Mouse (Mus musculus) C2C12 (cell line): ENCODE results near the gene Chd6.

Source experiments
- CEBPB ChIP-seq: IDR thresholded peaks from one replicate; pipeline ENCODE4 v1.6.1; 2011; ENCODE audit warnings: low read depth, mild to moderate bottlenecking, control low read depth, moderate library complexity
- CTCF ChIP-seq: IDR thresholded peaks from one replicate; pipeline ENCODE4 v1.5.1; 2011; ENCODE audit not compliant: control insufficient read depth, insufficient read depth, insufficient read length
- FOSL1 ChIP-seq: IDR thresholded peaks from one replicate; pipeline ENCODE4 v1.8.0; 2011; ENCODE audit warnings: mild to moderate bottlenecking, low read length; ENCODE audit not compliant: poor library complexity, insufficient read depth, severe bottlenecking
- MAX ChIP-seq: IDR thresholded peaks from one replicate; pipeline ENCODE4 v1.6.1; 2011; ENCODE audit warnings: mild to moderate bottlenecking, control low read depth
- MYOD1 ChIP-seq: IDR thresholded peaks from one replicate; pipeline ENCODE4 v1.6.1; 2011; ENCODE audit warnings: low read depth; ENCODE audit not compliant: control insufficient read depth, insufficient read length
- MYOG ChIP-seq: IDR thresholded peaks from one replicate; pipeline ENCODE4 v1.6.1; 2011; ENCODE audit not compliant: control insufficient read depth, insufficient read length; ENCODE audit errors: extremely low read depth
- USF1 ChIP-seq: IDR thresholded peaks from one replicate; pipeline ENCODE4 v1.6.1; 2011; ENCODE audit warnings: low read depth, mild to moderate bottlenecking, control low read depth, moderate library complexity

- TF ChIP-seq CTCF (no peak), USF1 (no peak), MYOD1 (no peak), MYOG (no peak), MAX (no peak), CEBPB (no peak), FOSL1 (no peak)
Observed at GRCm38 (mm10) chr2:161128367-161129111, 19.7 kb upstream of the Chd6 start.
